23 mouse cellular contexts compared by ENCODE assay signal in the genomic region with DNA sequence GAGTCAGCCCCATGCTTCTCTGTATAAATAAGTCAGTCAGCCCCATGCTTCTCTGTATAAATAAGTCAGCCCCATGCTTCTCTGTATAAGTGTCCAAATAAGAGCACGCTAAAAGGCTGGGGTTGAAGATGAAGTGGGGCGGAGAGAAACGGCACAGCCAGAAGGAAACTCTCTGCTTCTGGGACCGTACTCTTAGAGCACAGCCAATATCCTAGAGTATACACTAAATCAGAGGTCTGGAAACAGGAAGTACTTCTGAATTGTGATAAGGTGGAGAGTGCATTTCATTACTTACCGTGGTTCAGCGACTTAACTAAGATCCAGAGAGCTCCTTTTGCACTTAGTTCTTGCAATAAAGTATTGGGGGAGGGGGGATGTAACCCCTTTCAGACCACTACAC.
"Had no signal": no experiment of that assay in that cellular context is flagged by ENCODE, and none has a peak within 500 bp of the region (broad histone marks: within the 10 kb centered on the region; RNA-seq: fewer than 3 reads in every experiment).

No protein-coding gene starts in this region.

- ATAC-seq: forebrain, embryonic 16.5 days; hindbrain, embryonic 16.5 days; intestine, embryonic 16.5 days had no signal

- H3K36me3 ChIP-seq: hindbrain, embryonic 10.5 days; hindbrain, embryonic 12.5 days; limb, embryonic 12.5 days had no signal

- H3K4me2 ChIP-seq: heart, embryonic 11.5 days; hindbrain, embryonic 12.5 days; hindbrain, embryonic 14.5 days; limb, embryonic 12.5 days had no signal

- H3K4me1 ChIP-seq: hindbrain, embryonic 10.5 days; hindbrain, embryonic 12.5 days had no signal

- H3K9me3 ChIP-seq: hindbrain, embryonic 10.5 days; hindbrain, embryonic 12.5 days had no signal

- H3K27ac ChIP-seq: gastrocnemius, adult 2 months; heart, adult 2 months; hindbrain, embryonic 10.5 days; hindbrain, embryonic 12.5 days; hindbrain, embryonic 14.5 days; limb, embryonic 12.5 days had no signal

- H3K9ac ChIP-seq: hindbrain, embryonic 12.5 days; hindbrain, embryonic 14.5 days; limb, embryonic 12.5 days had no signal

- H3K4me3 ChIP-seq: gastrocnemius, adult 2 months; heart, adult 2 months; hindbrain, embryonic 10.5 days; hindbrain, embryonic 12.5 days; limb, embryonic 12.5 days had no signal

- DNase-seq: gastrocnemius, adult 2 months; gastrocnemius, postnatal 10 days; gastrocnemius, postnatal 25 days; heart, adult 2 months; heart, postnatal 10 days; heart, postnatal 4 days; kidney, adult 11 months; kidney, adult 2 months; kidney, adult 9 months; kidney, postnatal 14 days; kidney, postnatal 36 days; layer of hippocampus, adult 9-11 months; layer of hippocampus, postnatal 36 days; left cerebral cortex, postnatal 4 days; liver had no signal
